Mouse (Mus musculus): ENCODE measurements around the gene CK137956.

GRCm38 (mm10) chr4:127903954-127904353 lies 66.8 kb downstream of the CK137956 start:
- no peak for TF ChIP-seq POLR2A (IDR thresholded peaks at IDR 0.05; ENCODE audit: borderline replicate concordance, insufficient read depth, low read length)
- no peak for TF ChIP-seq CTCF (IDR thresholded peaks at IDR 0.05; ENCODE audit: borderline replicate concordance, insufficient read depth, low read depth, low read length)
